Mouse (Mus musculus): ENCODE measurements around the gene Atp6v0a2. TPM values are rescaled to one million over a fixed set of nuclear protein-coding genes. Genes with fewer than 3 reads are reported as not detected.
A peak's percentile ranks its signal among the peaks of the same experiment; 100 is the strongest.

Gene Atp6v0a2
- polyA plus RNA-seq, 1 experiment from 2014 or later, result 26.8 TPM

DNA sequence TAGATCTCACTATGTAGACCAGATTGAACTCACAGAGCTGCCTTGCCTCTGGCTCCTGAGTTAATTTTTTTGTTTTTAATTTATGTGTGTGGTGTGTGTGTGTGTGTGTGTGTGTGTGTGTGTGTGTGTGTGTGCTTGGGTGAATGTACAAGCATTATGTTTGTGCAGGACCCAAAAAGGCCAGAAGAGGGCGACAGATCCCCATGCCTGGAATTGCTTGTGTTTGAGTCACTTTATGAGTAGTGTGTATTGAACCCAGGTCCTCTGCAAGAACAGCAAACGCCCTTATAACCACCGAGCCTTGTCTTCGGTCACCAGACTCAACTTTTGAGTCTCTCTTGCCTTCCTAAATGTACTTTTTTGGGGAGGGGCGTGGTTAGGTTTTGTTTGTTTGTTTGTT, 26.0 kb upstream of the Atp6v0a2 start:
- DNase-seq (ENCODE audit: low spot score) (peak; percentile 6), ATAC-seq (no peak)
- WGBS, result 54% methylated on average over 5 of the region's 5 CpGs
- H3K9me3 ChIP-seq (ENCODE audit: low read length), result no peaks in the 10 kb centered on the region
- no peak overlapping the region for H3K27ac ChIP-seq (ENCODE audit: low read length)
- no peak overlapping the region for H3K4me2 ChIP-seq (replicated peaks; ENCODE audit: low read depth, low read length)
- no peaks in the 10 kb centered on the region for H3K36me3 ChIP-seq (ENCODE audit: insufficient read depth, low read length)
- no peaks in the 10 kb centered on the region for H3K4me1 ChIP-seq (ENCODE audit: insufficient read depth, low read depth, low read length)
- no peak overlapping the region for H3K9ac ChIP-seq (replicated peaks; ENCODE audit: low read depth)
- TF ChIP-seq CTCF (IDR thresholded peaks at IDR 0.05) (peak; percentile 67), EP300 (IDR thresholded peaks at IDR 0.05) (no peak)
- no peaks in the 10 kb centered on the region for H3K27me3 ChIP-seq (replicated peaks; ENCODE audit: insufficient read depth, low read length)
- no peak overlapping the region for H3K4me3 ChIP-seq (ENCODE audit: low read depth, low read length)

- Histone ChIP-seq H3K9ac (replicated peaks; ENCODE audit: low read depth) (no peak overlapping the region), H3K4me2 (replicated peaks; ENCODE audit: low read depth, low read length) (no peak overlapping the region), H3K27me3 (replicated peaks; ENCODE audit: insufficient read depth, low read length) (no peaks in the 10 kb centered on the region), H3K36me3 (ENCODE audit: insufficient read depth, low read length) (no peaks in the 10 kb centered on the region), H3K4me1 (ENCODE audit: insufficient read depth, low read depth, low read length) (no peaks in the 10 kb centered on the region), H3K27ac (ENCODE audit: low read length) (no peak overlapping the region), H3K4me3 (ENCODE audit: low read depth, low read length) (no peak overlapping the region), H3K9me3 (ENCODE audit: low read length) (no peaks in the 10 kb centered on the region)
- DNase-seq (ENCODE audit: low spot score) (no peak), ATAC-seq (no peak)
- 73% methylated on average over 4 of the region's 4 CpGs for WGBS
- TF ChIP-seq EP300 (IDR thresholded peaks at IDR 0.05) (no peak), CTCF (IDR thresholded peaks at IDR 0.05) (no peak)
Measured at GRCm38 (mm10) chr5:124604296-124604695, 24.1 kb upstream of the Atp6v0a2 start.

DNA sequence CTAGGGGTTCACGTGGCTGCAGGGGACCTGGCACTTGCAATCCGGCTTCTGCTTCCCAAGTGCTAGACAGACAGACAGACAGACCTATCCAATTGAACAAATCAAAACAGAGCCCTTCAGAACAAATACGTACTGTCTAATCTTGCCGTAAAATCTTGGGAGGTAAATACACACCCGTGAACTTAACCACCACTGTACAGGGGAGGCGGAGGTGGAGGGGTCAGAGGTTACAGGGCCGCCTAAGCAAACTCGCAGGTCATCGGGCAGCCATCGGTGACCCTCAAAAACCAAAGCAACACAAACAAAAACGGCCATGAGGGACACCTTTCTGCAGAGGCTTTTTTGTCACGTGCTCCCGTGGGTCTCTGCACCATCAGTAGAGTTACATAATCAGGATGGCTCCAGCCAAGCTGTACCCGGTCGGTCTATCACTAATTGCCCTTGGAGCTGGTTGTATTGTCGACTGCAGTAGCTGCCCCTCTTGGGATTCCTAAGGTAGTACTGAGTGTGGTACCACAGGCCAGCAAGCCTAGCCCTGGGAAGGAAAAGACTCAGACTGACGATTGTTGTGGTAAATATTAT, 23.2 kb upstream of the Atp6v0a2 start:
- DNase-seq (ENCODE audit: low spot score) (no peak), ATAC-seq (no peak)
- H3K36me3 ChIP-seq (ENCODE audit: insufficient read depth, low read length), result no peaks in the 10 kb centered on the region
- H3K27ac ChIP-seq (ENCODE audit: low read length), result no peak overlapping the region
- H3K9me3 ChIP-seq (ENCODE audit: low read length), result no peaks in the 10 kb centered on the region
- H3K4me1 ChIP-seq (ENCODE audit: insufficient read depth, low read depth, low read length), result no peaks in the 10 kb centered on the region
- no peak overlapping the region for H3K4me3 ChIP-seq (ENCODE audit: low read depth, low read length)
- H3K27me3 ChIP-seq (replicated peaks; ENCODE audit: insufficient read depth, low read length), result no peaks in the 10 kb centered on the region
- 79% methylated on average over 17 of the region's 17 CpGs for WGBS
- H3K4me2 ChIP-seq (replicated peaks; ENCODE audit: low read depth, low read length), result no peak overlapping the region
- TF ChIP-seq CTCF (IDR thresholded peaks at IDR 0.05), result no peak
- no peak for TF ChIP-seq EP300 (IDR thresholded peaks at IDR 0.05)
- H3K9ac ChIP-seq (replicated peaks; ENCODE audit: low read depth), result no peak overlapping the region

DNA sequence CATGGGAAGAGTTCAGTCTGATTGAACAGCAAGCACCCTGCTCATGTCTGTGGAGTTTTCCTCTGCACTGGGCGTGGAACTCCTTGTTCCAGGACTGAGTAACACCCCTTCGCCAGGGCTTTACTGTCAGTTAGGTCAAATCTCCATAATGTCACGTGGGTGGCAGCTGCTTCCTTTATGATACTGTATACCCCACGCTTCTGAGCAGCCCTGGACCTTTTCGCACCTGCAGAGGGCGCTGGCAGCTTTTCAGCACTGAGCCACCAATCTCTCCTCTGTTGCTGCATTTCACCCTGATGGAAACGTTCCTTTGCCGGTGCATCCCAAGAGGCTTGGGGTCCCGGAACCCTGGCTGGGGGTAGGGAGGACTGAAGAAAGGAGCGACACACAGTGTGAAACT, 17.4 kb upstream of the Atp6v0a2 start:
- no peak for DNase-seq (ENCODE audit: low spot score)
- 75% methylated on average over 10 of the region's 10 CpGs for WGBS
- Histone ChIP-seq H3K27ac (ENCODE audit: low read length) (no peak overlapping the region), H3K4me3 (ENCODE audit: low read depth, low read length) (no peak overlapping the region), H3K27me3 (replicated peaks; ENCODE audit: insufficient read depth, low read length) (no peaks in the 10 kb centered on the region), H3K9ac (replicated peaks; ENCODE audit: low read depth) (no peak overlapping the region), H3K4me2 (replicated peaks; ENCODE audit: low read depth, low read length) (no peak overlapping the region), H3K9me3 (ENCODE audit: low read length) (no peaks in the 10 kb centered on the region), H3K4me1 (ENCODE audit: insufficient read depth, low read depth, low read length) (no peaks in the 10 kb centered on the region), H3K36me3 (ENCODE audit: insufficient read depth, low read length) (no peaks in the 10 kb centered on the region)
- ATAC-seq, result no peak
- TF ChIP-seq CTCF (IDR thresholded peaks at IDR 0.05) (peak; percentile 33), EP300 (IDR thresholded peaks at IDR 0.05) (no peak)

DNA sequence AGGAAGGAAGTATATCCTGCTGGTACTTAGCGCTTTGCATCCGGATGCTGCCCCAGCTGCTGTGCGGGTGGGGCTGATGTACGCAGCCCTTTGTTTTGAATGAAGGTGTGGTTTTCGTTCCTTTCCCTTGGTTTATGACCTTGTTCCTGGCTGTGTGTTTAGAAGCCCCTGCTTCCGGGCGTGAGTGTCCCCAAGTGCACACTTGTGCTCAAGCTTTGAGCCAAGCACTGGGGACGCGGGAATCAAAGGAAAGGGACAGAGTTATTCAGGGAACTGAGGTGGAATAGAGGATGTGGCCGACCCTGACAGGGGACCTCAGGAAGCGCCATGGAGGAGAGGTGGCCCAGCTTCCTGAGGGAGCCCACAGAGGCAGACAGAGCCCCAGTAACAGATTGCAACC, 13.7 kb upstream of the Atp6v0a2 start:
- Histone ChIP-seq H3K27ac (ENCODE audit: low read length) (0 out of 2 replicates have a peak overlapping the region, but pooled peaks have one; percentile 1), H3K4me1 (ENCODE audit: insufficient read depth, low read depth, low read length) (no peaks in the 10 kb centered on the region), H3K4me2 (replicated peaks; ENCODE audit: low read depth, low read length) (no peak overlapping the region), H3K27me3 (replicated peaks; ENCODE audit: insufficient read depth, low read length) (no peaks in the 10 kb centered on the region), H3K9ac (replicated peaks; ENCODE audit: low read depth) (no peak overlapping the region), H3K9me3 (ENCODE audit: low read length) (no peaks in the 10 kb centered on the region), H3K4me3 (ENCODE audit: low read depth, low read length) (no peak overlapping the region), H3K36me3 (ENCODE audit: insufficient read depth, low read length) (no peaks in the 10 kb centered on the region)
- peak; percentile 62 for DNase-seq (ENCODE audit: low spot score)
- WGBS, result 58% methylated on average over 11 of the region's 11 CpGs
- peak; percentile 88 for ATAC-seq
- no peak for TF ChIP-seq CTCF (IDR thresholded peaks at IDR 0.05)
- peak; percentile 70 for TF ChIP-seq EP300 (IDR thresholded peaks at IDR 0.05)

DNA sequence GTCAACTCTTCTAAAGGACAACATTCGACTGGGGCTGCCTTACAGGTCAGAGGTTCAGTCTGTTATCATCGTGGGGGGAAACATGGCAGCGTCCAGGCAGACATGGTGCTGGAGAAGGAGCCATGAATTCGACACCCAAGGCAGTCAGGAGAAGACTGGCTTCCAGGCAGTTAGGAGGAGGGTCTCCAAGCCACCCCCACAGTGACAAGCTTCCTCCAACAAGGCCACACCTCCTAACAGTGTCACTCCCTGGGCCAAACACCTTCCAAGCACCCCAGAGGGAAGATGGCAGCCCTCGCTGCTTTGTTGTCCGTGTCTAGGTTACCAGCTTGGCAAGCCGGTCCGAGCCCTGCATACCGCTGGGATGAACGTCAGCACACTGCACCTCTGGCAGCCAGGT, 9.7 kb upstream of the Atp6v0a2 start:
- Histone ChIP-seq H3K36me3 (ENCODE audit: insufficient read depth, low read length) (no peaks in the 10 kb centered on the region), H3K4me2 (replicated peaks; ENCODE audit: low read depth, low read length) (no peak overlapping the region), H3K27ac (ENCODE audit: low read length) (no peak overlapping the region), H3K27me3 (replicated peaks; ENCODE audit: insufficient read depth, low read length) (no peaks in the 10 kb centered on the region), H3K4me1 (ENCODE audit: insufficient read depth, low read depth, low read length) (no peaks in the 10 kb centered on the region), H3K9ac (replicated peaks; ENCODE audit: low read depth) (no peak overlapping the region), H3K4me3 (ENCODE audit: low read depth, low read length) (no peak overlapping the region), H3K9me3 (ENCODE audit: low read length) (no peaks in the 10 kb centered on the region)
- 78% methylated on average over 10 of the region's 10 CpGs for WGBS
- TF ChIP-seq EP300 (IDR thresholded peaks at IDR 0.05) (no peak), CTCF (IDR thresholded peaks at IDR 0.05) (no peak)
- ATAC-seq (no peak), DNase-seq (ENCODE audit: low spot score) (no peak)

DNA sequence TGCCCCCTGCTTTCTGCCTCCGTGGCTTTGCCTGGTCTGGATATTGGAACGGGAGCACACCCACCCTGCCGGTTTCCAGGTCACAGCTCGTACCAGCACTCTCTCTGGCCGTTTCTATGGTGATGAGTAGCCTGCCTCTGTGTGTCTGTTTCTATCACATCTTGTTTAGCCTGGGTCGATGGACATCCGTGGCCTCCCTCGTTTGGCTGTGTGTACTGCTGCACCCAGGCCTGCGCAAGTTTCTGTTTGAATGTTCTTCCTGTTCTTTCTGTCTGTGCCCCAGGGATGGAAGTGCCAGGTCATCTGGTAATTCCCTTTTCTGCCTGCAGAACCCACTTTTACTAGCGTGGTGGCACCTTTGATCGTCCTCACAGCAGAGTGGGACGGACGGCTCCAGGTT, 7.0 kb upstream of the Atp6v0a2 start:
- Histone ChIP-seq H3K27me3 (replicated peaks; ENCODE audit: insufficient read depth, low read length) (no peaks in the 10 kb centered on the region), H3K27ac (ENCODE audit: low read length) (no peak overlapping the region), H3K4me3 (ENCODE audit: low read depth, low read length) (no peak overlapping the region), H3K4me2 (replicated peaks; ENCODE audit: low read depth, low read length) (no peak overlapping the region), H3K36me3 (ENCODE audit: insufficient read depth, low read length) (no peaks in the 10 kb centered on the region), H3K4me1 (ENCODE audit: insufficient read depth, low read depth, low read length) (no peaks in the 10 kb centered on the region), H3K9ac (replicated peaks; ENCODE audit: low read depth) (no peak overlapping the region), H3K9me3 (ENCODE audit: low read length) (no peaks in the 10 kb centered on the region)
- TF ChIP-seq EP300 (IDR thresholded peaks at IDR 0.05), result no peak
- no peak for TF ChIP-seq CTCF (IDR thresholded peaks at IDR 0.05)
- no peak for ATAC-seq
- no peak for DNase-seq (ENCODE audit: low spot score)
- WGBS, result 70% methylated on average over 13 of the region's 13 CpGs

Measured in lung, postnatal 0 days (tissue).